Mouse (Mus musculus) testis, adult 2 months (tissue): ENCODE measurements around the gene Cuta.

Experiments used
- CTCF ChIP-seq: fragments of 200-500 bp; IDR thresholded peaks from 2 replicates; pipeline ENCODE4 v1.5.1; 2012; ENCODE audit warnings: low read depth, mild to moderate bottlenecking, inconsistent platforms, low read length, moderate library complexity; ENCODE audit not compliant: control insufficient read depth, insufficient read depth, insufficient replicate concordance
- POLR2A ChIP-seq: fragments of 200-500 bp; IDR thresholded peaks from 2 replicates; pipeline ENCODE4 v1.6.1; 2012; ENCODE audit warnings: low read depth, mild to moderate bottlenecking, inconsistent platforms, low read length, moderate library complexity; ENCODE audit not compliant: control insufficient read depth

GRCm38 (mm10) chr17:26892635-26893375, 46.6 kb downstream of the Cuta start:
- TF ChIP-seq POLR2A (no peak), CTCF (no peak)
